Mouse (Mus musculus): ENCODE measurements around the gene Fxyd4.

Gene Fxyd4

GRCm38 (mm10) chr6:117937222-117937932 lies at the start of gene Fxyd4:
Gene Fxyd4 (minus strand): TSS chr6:117937692.
- no peak for DNase-seq

GRCm38 (mm10) chr6:117987173-117987572 lies 49.7 kb upstream of the Fxyd4 start:
- no peak for DNase-seq

- DNase-seq = no peak
Measured at GRCm38 (mm10) chr6:117966729-117967128, 29.2 kb upstream of the Fxyd4 start.

DNA sequence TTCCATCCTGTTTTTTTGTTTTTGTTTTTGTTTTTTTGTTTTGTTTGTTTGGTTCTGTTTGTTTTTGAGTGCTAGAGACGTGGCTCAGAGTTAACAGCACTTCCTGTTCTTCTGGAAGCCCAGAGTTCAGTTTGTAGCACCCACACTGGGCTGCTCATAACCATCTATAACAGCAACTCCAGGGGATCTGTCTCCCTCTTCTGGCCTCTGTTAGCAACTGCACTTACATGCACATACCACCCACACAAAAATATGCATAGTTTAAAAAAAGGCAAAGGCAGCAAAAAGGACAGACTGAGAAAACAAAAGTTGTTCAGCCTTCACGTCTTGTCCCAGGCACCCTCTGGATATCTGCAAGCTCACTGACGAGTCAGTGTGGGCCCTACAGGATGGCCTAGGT lies 25.7 kb upstream of the Fxyd4 start:
- no peak for DNase-seq

GRCm38 (mm10) chr6:117956851-117957501 lies 19.5 kb upstream of the Fxyd4 start:
- DNase-seq = no peak

GRCm38 (mm10) chr6:117956161-117956560 lies 18.7 kb upstream of the Fxyd4 start:
- no peak for DNase-seq

GRCm38 (mm10) chr6:117952330-117952729 lies 14.8 kb upstream of the Fxyd4 start:
- no peak for DNase-seq

- DNase-seq = no peak
Measured at GRCm38 (mm10) chr6:117943899-117944298, 6.4 kb upstream of the Fxyd4 start.

GRCm38 (mm10) chr6:117942769-117943168 lies 5.3 kb upstream of the Fxyd4 start:
- no peak for DNase-seq

DNA sequence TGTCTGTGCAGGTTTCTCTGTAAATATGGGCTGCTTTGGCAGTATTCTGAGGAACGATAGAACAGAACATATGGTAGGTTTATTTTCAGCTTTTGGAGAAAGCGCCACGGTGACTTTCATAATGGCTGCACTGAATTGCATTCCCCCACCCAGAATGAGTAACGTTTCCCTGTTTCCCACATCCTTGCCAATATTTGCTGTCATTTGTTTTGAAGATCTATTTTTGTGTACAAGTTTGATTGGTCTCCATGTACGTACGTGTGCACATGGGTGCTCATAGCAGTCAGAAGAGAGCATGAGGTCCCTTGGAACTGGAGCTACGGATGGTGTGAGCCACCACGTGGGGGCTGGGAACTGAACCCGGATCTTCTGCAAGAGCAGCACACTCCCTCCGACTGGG lies 1.5 kb upstream of the Fxyd4 start:
- DNase-seq = no peak

DNA sequence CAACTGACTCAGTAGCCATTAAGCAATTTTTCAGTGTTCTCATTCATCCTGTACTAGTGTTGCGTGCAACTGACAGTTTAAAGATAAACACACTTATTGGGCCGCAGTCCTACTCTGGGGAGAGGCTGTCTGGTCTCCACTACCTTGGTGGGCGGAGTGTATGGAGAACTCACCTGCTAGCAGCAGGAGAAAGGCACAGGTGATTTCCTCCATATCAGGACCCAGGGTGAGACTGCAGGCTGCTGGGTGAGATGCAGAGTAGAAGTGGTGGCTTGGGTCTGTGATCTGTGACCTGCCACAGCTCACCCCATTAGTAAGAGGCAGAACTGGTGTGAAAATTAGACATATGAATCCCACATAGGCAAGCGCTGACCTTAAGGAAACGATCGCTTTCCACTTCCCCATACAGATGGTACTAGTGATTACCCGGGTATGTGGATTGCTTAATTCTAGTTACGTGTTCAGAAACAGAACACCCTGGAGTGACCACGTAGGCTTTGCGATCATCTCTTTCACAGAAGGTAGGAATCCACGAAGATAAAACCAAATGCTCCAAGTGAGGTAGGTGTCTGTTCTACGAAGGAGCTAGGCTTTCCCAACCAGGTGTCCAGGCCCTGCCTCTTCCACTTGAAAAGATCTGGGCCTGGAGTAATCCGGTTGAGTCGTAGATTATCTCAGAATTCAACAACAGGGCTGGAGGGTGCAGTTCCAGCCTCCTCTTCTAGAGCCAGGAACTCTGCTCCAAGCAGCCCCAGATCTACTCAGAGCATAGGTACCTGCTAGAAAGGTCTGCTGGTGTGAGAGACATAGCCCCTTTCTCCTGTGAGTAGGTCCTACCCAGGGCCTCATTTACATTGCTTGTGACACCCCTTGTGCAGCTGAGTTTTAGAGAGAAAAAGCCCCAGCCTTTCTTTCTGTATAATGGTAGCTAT lies 1.5 kb downstream of the Fxyd4 start:
- no peak for DNase-seq

DNA sequence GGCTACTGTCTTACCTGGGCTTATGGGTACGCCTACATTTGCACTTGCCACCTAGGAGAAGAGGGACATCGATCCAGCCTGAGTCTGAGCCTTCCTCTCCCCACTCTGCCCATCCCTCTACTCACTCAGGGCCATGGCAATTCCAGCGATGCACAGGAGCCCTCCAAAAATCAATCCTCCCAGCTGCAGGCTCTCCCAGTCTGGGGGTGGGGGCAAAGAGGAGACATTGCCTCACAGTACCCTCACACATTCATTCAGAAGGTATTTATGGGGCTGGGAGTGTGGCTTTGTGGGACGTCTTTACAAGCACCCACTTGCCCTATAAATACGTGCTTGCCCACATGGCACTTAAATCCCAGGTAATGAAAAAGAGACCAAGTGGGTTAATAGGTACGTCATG lies 3.2 kb downstream of the Fxyd4 start:
- DNase-seq = no peak

DNA sequence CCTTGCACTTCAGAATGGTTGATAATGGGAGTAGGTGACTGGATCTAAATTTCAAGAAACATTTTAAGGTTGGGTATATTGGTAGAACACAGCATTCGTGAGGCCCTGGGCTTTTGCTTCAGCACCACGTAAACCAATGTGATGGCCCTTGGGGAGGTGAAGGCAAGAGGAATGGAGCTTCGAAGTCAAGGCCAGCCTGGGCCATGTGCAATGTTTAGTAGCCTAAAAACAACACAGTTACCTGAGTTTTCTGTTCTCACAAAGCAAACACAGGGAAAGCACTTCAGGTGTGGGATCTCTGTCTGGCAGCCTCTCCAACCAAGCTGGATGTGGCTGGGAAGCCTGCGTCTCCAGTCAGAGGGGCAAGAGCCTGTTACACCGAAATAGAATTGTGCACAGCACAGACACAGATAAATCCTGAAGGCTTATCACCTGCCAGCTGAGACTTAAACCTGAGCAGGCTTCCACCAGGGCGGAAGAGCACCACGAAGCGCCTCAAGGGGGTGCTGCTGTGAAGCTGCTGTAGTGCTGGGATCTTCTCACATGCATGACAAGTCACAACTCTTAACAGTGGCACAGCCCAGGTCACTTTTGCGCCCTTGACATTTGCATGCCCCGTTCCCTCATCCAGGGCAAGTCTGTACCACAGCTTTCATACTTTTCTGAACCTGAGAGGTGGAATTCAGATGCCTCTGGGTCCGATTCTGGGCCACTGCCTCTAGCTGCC lies 5.0 kb downstream of the Fxyd4 start:
- DNase-seq = no peak

GRCm38 (mm10) chr6:117929945-117930655 lies 7.4 kb downstream of the Fxyd4 start:
- no peak for DNase-seq

DNA sequence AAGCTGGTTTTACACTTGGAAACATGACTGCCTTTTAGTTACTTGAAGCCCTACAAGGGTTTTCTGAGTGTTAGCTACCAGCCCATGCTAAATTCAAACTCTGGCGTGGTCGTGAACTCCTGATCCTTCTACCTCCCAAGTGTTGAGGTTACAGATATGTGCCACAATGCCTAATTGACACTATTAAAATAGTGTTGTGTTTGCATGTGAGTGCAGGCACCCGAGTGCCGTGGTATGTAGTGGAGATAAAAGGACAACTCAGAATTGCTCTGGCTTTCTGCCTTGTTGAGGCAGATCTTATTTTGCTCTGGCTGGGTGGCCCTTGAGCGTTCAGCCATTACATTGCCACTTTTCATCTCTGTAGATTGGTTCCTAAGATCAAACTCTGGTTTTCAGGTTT lies 8.7 kb downstream of the Fxyd4 start:
- DNase-seq = no peak

- no peak for DNase-seq
Measured at GRCm38 (mm10) chr6:117927955-117928354, 9.5 kb downstream of the Fxyd4 start.

DNA sequence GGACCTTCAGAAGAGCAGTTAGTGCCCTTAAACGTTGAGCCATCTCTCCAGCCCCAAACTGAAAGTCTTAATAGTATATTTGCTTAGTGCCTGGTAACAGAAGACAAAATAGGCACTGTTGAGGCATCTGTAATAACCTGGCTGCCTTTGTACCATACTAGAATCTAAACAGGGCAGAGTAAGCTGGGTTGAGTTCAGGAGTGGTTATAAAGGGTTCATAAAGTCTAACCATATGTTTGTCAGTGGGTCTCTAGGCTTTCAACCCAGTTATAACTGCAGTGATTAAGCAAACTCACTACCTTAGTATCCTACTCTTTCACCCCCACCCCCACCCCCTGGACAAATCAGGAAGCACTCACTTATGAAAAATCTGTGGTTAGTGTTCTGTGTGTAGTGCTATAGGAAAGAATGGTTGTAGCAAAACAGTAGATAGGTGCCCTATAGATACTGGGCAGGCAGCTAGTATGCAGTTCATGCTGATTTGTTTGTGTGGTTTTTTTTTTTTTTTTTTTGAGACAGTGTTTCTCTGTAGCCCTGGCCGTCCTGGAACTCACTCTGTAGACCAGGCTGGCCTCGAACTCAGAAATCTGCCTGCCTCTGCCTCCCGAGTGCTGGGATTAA lies 10.5 kb downstream of the Fxyd4 start:
- DNase-seq = no peak

- DNase-seq = no peak
Measured at GRCm38 (mm10) chr6:117922041-117922440, 15.5 kb downstream of the Fxyd4 start.

DNA sequence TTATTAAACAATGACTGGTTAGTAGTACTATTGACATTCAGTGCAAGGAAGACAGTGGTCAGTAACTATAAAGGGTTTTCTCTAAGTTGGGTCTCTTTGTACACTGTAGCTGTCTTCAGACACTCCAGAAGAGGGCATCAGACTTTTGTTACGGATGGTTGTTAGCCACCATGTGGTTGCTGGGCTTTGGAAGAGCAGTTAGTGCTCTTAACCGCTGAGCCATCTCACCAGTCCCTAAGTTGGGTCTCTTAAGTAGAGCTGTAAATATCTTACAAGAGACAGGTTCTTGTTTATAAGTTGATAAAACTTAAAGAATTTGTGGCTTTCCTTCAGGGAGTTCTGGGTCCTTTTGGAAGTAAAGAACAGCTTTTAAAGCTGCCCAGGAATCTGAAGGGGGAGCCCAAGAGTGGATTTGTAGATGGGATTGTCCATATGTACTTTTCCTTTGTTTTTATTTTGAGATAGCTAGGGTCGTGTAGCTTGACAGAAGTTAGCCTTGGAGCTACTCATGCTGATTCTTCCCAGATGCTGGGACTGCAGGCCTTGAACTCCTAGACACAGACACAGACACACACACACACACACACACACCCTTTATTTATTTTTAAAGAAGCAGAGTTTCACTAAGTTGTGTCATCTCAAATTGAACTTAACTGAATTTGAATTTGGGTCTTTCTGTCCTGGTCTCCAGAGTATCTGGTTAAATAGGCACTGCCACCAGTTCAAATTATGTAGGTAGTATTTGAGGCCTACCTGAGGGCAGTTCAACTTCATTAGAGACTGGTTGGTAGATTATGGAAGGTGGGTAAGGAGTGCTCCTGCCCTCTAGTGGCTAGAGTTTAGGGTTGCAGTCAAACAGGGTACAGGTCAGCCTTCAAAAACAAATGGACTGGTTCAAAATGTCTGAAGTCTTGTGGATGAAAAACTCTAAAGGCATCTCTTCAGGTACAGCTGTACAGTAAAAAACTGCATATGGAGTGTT lies 16.5 kb downstream of the Fxyd4 start:
- no peak for DNase-seq

DNA sequence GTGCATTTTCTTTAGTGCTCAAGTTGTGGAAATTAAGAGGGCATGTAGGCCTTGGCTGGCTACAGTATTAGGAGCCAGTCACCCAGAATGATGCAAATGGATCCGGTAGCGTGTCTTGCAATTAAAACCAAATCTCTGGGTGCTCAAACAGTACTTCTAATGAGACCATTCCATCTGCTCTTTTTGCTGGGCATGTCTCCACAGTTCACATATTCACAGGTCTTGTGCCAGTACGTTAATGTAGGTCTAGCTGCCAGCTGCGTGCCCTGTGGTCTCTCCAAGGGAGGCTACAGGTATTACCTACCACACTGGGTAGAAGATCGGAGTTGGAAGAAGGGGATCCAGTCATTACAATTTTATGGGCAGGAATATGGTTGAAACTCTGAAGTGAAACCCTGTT lies 19.4 kb downstream of the Fxyd4 start:
- no peak for DNase-seq

All from spleen, adult 18-20 months (tissue).